Mouse (Mus musculus): ENCODE data around the gene Ccpg1os.

Ccpg1os gene

GRCm38 (mm10) chr9:72983066-72983465, 2.1 kb downstream of the Ccpg1os start:
- in situ Hi-C loops (cut with MboI), result no loop called here

- in situ Hi-C loops (cut with MboI), result no loop called here
Observed at GRCm38 (mm10) chr9:72975242-72975641, 9.9 kb downstream of the Ccpg1os start.

GRCm38 (mm10) chr9:72974734-72975133, 10.4 kb downstream of the Ccpg1os start:
- in situ Hi-C loops (cut with MboI), result no loop called here

DNA sequence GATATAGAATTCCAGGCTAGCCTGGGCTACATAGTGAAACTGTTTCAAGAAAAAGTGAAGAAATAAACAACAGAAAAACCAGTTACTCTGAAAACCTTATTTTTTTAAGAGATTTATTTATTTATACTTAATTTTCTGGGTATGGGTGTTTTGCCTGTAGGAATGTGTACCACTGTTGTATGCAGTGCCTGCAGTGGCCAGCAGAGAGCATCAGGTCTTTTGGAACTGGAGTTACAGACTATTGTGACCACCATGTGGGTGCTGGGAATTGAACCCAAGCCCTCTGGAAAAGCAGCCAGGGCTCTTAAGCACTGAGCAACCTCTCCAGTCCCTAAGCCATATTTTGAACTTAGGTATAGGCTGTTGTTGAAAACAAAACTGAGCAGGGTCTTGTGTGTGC, 12.2 kb downstream of the Ccpg1os start:
- in situ Hi-C loops (cut with MboI), result no loop called here

GRCm38 (mm10) chr9:72972435-72972834, 12.7 kb downstream of the Ccpg1os start:
- in situ Hi-C loops (cut with MboI), result no loop called here

- in situ Hi-C loops (cut with MboI), result loop anchor here (10.0 kb wide), 1 partner anchor 125 kb away; no protein-coding TSS in a partner anchor
Observed at GRCm38 (mm10) chr9:72969874-72970273, 15.3 kb downstream of the Ccpg1os start.

DNA sequence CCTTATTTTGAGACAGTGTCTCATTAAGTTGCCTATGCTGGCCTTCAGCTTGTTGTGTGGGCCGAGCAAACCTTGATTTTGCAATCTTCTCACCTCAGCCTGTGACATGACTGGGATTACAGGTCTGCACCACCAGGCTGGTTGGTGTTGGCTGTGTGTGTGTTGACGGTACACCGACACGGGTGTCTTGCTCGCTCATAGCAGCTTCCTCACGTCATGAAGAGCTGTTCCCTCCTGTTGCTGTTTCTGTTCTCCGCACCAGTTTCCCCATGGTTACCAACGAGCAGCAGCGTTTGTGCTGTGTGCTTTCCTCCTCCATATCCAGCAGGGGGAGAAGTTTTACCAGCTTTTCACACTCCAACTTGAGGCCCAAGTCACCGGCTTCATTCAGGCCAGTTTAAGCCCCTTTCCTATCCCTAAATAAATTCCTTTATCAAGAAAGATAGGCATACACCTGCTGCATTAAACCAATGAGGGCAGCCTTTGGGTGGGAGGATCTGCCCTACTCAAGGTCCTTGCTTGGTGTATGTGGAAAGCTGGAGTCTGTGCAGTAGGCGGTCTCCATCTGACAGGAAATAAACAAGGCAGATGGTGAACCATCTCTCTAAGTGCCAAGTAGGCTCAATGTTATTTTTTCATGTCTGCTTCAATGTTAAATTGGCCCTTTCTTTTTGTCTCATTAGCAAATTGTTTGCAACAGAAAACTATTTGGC, 16.7 kb downstream of the Ccpg1os start:
- in situ Hi-C loops (cut with MboI), result loop anchor here (10.0 kb wide), 1 partner anchor 126 kb away; no protein-coding TSS in a partner anchor

- in situ Hi-C loops (cut with MboI), result loop anchor here (10.0 kb wide), 1 partner anchor 133 kb away; no protein-coding TSS in a partner anchor
Observed at GRCm38 (mm10) chr9:72961959-72962358, 23.2 kb downstream of the Ccpg1os start.

DNA sequence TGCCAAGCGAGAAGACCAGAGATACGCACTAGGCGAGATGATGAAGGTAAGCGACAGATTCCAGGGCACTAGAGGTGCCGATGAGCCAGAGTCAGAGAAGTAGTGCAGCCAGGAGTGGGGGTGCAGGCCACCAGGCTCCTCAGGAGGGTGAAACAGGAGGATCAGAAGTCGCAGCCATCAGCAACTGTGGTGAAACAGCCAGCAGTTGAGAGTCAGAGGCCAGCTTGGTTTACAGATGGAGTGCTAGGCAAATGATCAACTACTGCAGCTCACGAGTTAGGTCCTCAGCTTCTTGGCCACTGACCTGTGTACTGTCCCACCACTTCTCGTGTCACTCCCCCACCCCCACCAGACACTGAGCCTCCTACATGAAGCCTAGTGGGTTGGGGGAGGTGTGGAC, 23.8 kb downstream of the Ccpg1os start:
- in situ Hi-C loops (cut with MboI), result loop anchor here (10.0 kb wide), 1 partner anchor 133 kb away; no protein-coding TSS in a partner anchor

DNA sequence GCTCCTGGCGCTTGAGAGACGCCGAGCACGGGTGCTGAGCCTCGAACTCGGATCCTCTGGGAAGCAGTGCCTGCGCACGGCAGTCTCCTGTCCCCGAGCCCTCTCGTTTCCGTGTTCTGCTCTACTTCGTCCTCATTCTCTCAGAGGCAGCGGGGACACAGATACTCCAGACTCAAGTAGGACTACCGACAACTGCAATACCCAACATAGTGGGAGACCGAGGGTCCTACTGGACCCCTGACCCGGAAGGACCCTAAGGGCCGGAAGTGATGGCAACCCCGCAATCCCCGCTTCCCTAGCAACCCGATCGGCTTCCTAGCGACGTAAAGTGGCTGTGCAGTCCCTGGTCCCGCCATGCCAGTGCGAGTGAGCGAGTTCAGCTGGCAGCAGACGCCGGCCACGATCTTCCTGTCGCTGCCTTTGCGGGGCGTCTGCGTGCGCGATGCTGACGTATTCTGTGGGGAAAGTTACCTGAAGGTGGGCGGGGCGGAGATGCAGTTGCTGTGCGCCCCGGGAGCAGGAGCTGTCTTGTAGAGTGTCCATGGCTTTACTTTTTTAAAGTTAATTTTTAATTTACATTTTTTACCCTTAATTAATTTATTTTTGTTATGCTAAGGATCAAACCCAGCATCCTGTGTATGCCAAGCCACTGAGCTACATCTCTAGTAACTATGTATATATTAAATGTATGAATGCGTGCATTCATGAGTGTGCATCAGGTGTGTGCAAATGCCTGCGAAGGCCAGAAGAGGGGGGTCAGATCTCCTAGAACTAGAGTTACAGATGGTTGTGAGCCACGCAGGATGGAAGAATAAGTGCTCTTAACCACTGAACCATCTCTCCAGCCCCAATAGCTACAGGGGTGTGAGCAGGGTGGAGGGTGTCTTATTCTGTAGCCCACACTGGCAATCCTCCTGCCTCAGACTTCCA, 26.4 kb downstream of the Ccpg1os start, which contains the start of the genes Dyx1c1 and Gm44503:
TSS of gene Dyx1c1 (plus strand) at position 265 of the 930 bp plus-strand sequence.
TSS of gene Gm44503 (plus strand) at position 332 of the 930 bp plus-strand sequence.
- in situ Hi-C loops (cut with MboI), result no loop called here

DNA sequence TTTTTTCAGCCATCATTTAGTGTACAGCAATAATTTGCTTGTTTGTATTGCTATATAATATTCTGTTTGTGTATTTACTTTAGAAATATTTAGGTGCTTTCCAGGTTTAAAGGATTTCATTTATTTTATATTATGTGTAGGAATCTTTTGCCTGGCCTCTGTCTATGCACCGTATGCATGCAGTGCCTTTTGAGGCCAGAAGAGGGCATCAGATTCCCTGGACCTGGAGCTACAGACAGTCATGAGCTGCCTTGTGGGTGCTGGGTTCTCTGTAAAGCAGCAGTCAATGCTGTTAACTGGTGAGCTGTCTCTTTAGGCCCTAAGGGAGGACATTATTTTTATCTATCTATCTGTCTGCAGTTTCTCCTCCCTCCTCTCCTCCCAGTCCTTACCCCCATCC, 29.6 kb downstream of the Ccpg1os start:
- in situ Hi-C loops (cut with MboI), result no loop called here

DNA sequence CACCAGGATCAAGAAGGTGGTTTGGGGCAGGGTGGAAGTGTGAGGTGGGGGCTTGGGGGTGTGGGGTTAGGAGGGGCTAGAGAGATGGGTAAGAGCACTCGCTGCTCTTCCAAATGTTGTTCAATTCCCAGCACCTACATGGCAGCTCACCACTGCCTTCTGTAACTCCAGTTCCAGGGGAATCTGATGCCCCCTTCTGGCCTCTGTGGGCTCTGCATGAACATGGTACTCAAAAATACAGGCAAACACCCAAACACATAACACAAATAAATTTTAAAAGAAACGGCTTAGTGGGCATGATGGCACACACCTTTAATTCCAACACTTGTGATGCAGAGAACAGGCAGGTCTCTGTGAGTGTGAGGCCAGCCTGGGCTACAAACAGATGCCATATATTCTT, 30.4 kb downstream of the Ccpg1os start:
- in situ Hi-C loops (cut with MboI), result no loop called here

- in situ Hi-C loops (cut with MboI), result no loop called here
Observed at GRCm38 (mm10) chr9:72949572-72949971, 35.6 kb downstream of the Ccpg1os start.

GRCm38 (mm10) chr9:72947010-72947409, 38.2 kb downstream of the Ccpg1os start:
- in situ Hi-C loops (cut with MboI), result no loop called here

GRCm38 (mm10) chr9:72944286-72944685, 40.9 kb downstream of the Ccpg1os start:
- in situ Hi-C loops (cut with MboI), result no loop called here

DNA sequence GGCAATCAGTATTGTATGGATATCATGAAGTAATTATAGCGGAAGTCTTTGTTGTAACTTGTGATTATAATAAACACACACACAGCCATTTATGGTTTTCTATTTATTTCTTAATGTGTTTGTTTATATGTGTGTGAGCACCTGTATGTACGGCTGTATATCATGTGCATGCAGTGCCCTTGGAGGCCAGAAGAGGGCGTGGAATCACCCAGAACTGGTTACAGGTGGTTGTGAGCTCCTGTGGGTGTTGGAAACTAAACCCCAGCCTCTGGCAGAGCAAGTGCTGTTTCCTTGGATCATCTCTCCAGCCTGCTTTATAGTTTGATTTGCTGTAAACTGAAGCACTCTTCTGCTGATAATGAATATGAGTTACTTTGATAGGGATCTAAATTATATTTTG, 41.8 kb downstream of the Ccpg1os start:
- in situ Hi-C loops (cut with MboI), result no loop called here

GRCm38 (mm10) chr9:72936301-72936700, 48.9 kb downstream of the Ccpg1os start:
- in situ Hi-C loops (cut with MboI), result no loop called here

- in situ Hi-C loops (cut with MboI), result no loop called here
Observed at GRCm38 (mm10) chr9:72935309-72935708, 49.9 kb downstream of the Ccpg1os start.

GRCm38 (mm10) chr9:72931166-72931790, 53.9 kb downstream of the Ccpg1os start:
- in situ Hi-C loops (cut with MboI), result no loop called here
